Mouse (Mus musculus): Measurements from ENCODE around the gene Ephx1.

- TF ChIP-seq CTCF (IDR thresholded peaks at IDR 0.05; ENCODE audit: control insufficient read depth, insufficient read depth, insufficient replicate concordance, low read depth, low read length) (no peak), POLR2A (IDR thresholded peaks at IDR 0.05; ENCODE audit: control insufficient read depth, low read depth, low read length) (no peak)
Measured at GRCm38 (mm10) chr1:180967261-180967660, 53.4 kb downstream of the Ephx1 start.
